Mouse (Mus musculus) forelimb bud, embryonic 11.5 days (tissue): ENCODE results near the gene Foxa3.

ENCODE experiments used
- DNase-seq: peaks from one replicate; pipeline ENCODE4 v3.0.0-alpha.2; 2012; ENCODE audit warnings: low read depth, low spot score

Foxa3 gene

GRCm38 (mm10) chr7:19000421-19000820, 22.9 kb downstream of the Foxa3 start:
- no peak for DNase-seq

- DNase-seq = no peak
These were observed 24.5 kb downstream of the Foxa3 start for GRCm38 (mm10) chr7:18998835-18999234.

GRCm38 (mm10) chr7:18993036-18993435, 30.3 kb downstream of the Foxa3 start:
- DNase-seq = no peak

- no peak for DNase-seq
These were observed 31.1 kb downstream of the Foxa3 start for GRCm38 (mm10) chr7:18992294-18992675.

- DNase-seq = no peak
These were observed 31.6 kb downstream of the Foxa3 start for GRCm38 (mm10) chr7:18991660-18992293.

GRCm38 (mm10) chr7:18990601-18991295, 32.6 kb downstream of the Foxa3 start, which contains the start of gene Mypop:
Gene Mypop (plus strand): TSS chr7:18991245.
- DNase-seq = peak; percentile 100

- no peak for DNase-seq
These were observed 33.3 kb downstream of the Foxa3 start for GRCm38 (mm10) chr7:18989995-18990394.

GRCm38 (mm10) chr7:18988780-18989179, 34.6 kb downstream of the Foxa3 start:
- DNase-seq = no peak

- DNase-seq = no peak
These were observed 35.6 kb downstream of the Foxa3 start for GRCm38 (mm10) chr7:18987747-18988146.

GRCm38 (mm10) chr7:18987100-18987499, 36.2 kb downstream of the Foxa3 start, which contains the start of gene Nanos2:
Gene Nanos2 (plus strand): TSS chr7:18987400.
- DNase-seq = no peak

GRCm38 (mm10) chr7:18986503-18986902, 36.8 kb downstream of the Foxa3 start:
- DNase-seq = no peak

GRCm38 (mm10) chr7:18978381-18978780, 45.0 kb downstream of the Foxa3 start:
- DNase-seq = no peak

- no peak for DNase-seq
These were observed 52.4 kb downstream of the Foxa3 start for GRCm38 (mm10) chr7:18970956-18971355.

- DNase-seq = no peak
These were observed 55.7 kb downstream of the Foxa3 start for GRCm38 (mm10) chr7:18967603-18968002.

GRCm38 (mm10) chr7:18965312-18965711, 58.0 kb downstream of the Foxa3 start:
- no peak for DNase-seq

- DNase-seq = no peak
These were observed 60.0 kb downstream of the Foxa3 start for GRCm38 (mm10) chr7:18963294-18963843.
